Mouse (Mus musculus) T-cell, adult 2 months (primary cell): ENCODE data around the gene Hoxb4.

Experiments
- DNase-seq: peaks from one replicate; pipeline ENCODE4 v3.0.0; 2022; ENCODE audit warnings: low spot score

Hoxb4 gene

GRCm38 (mm10) chr11:96284774-96285734, 33.0 kb upstream of the Hoxb4 start:
- no peak for DNase-seq

GRCm38 (mm10) chr11:96285771-96286738, 32.0 kb upstream of the Hoxb4 start, which contains the start of gene Hoxb7:
Gene Hoxb7 (plus strand): TSS chr11:96286623.
- DNase-seq: no peak

GRCm38 (mm10) chr11:96286739-96287385, 31.2 kb upstream of the Hoxb4 start:
- DNase-seq: no peak

- DNase-seq: no peak
Measured at GRCm38 (mm10) chr11:96287411-96287810, 30.7 kb upstream of the Hoxb4 start.

GRCm38 (mm10) chr11:96288455-96289221, 29.4 kb upstream of the Hoxb4 start:
- no peak for DNase-seq

- no peak for DNase-seq
Measured at GRCm38 (mm10) chr11:96289293-96289692, 28.8 kb upstream of the Hoxb4 start.

GRCm38 (mm10) chr11:96289837-96290236, 28.2 kb upstream of the Hoxb4 start:
- DNase-seq: no peak

GRCm38 (mm10) chr11:96290705-96291355, 27.2 kb upstream of the Hoxb4 start:
- DNase-seq: no peak

GRCm38 (mm10) chr11:96291681-96292564, 26.1 kb upstream of the Hoxb4 start, which contains the start of gene Hoxb6:
Gene Hoxb6 (plus strand): TSS chr11:96292476.
- no peak for DNase-seq

- no peak for DNase-seq
Measured at GRCm38 (mm10) chr11:96292565-96293301, 25.3 kb upstream of the Hoxb4 start.

GRCm38 (mm10) chr11:96293302-96293921, 24.7 kb upstream of the Hoxb4 start:
- no peak for DNase-seq

- DNase-seq: peak; percentile 73
Measured at GRCm38 (mm10) chr11:96294245-96295091, 23.6 kb upstream of the Hoxb4 start.

GRCm38 (mm10) chr11:96295092-96295835, 22.8 kb upstream of the Hoxb4 start:
- no peak for DNase-seq

GRCm38 (mm10) chr11:96296997-96297396, 21.1 kb upstream of the Hoxb4 start:
- no peak for DNase-seq

- no peak for DNase-seq
Measured at GRCm38 (mm10) chr11:96297428-96297827, 20.6 kb upstream of the Hoxb4 start.

GRCm38 (mm10) chr11:96297968-96298635, 20.0 kb upstream of the Hoxb4 start:
- no peak for DNase-seq
